Mouse (Mus musculus) heart, adult 2 months (tissue): ENCODE data around the gene Alox12b.

Source experiments
- CTCF ChIP-seq: fragments of 200-600 bp; IDR thresholded peaks from 2 replicates; pipeline ENCODE4 v1.8.1; 2022; ENCODE audit warnings: antibody characterized with exemption, mild to moderate bottlenecking, moderate library complexity
- EP300 ChIP-seq: fragments of 200-500 bp; IDR thresholded peaks from 2 replicates; pipeline ENCODE4 v1.6.1; 2011; ENCODE audit warnings: low read depth, low read length, control low read depth; ENCODE audit not compliant: insufficient read depth

GRCm38 (mm10) chr11:69111051-69111810, 45.6 kb upstream of the Alox12b start:
- TF ChIP-seq CTCF: no peak
- no peak for TF ChIP-seq EP300
